Mouse (Mus musculus): ENCODE measurements around the gene Rnaseh2c. TPM values are rescaled to one million over a fixed set of nuclear protein-coding genes. Genes with fewer than 3 reads are reported as not detected.

Rnaseh2c gene
- polyA plus RNA-seq, 1 experiment = 77.8 TPM

- Histone ChIP-seq H3K79me2 (ENCODE audit: control insufficient read depth, insufficient read depth) (no peaks in the 10 kb centered on the region), H3K79me3 (ENCODE audit: low read depth) (no peaks in the 10 kb centered on the region), H3K27me3 (ENCODE audit: control insufficient read depth, insufficient read depth, insufficient read length) (peaks cover 6% of the 10 kb centered on the region), H3ac (ENCODE audit: control insufficient read depth, insufficient read length, low read depth) (no peak overlapping the region), H3K4me3 (ENCODE audit: insufficient read depth, poor library complexity, severe bottlenecking) (no peak overlapping the region), H3K36me3 (ENCODE audit: control insufficient read depth, insufficient read depth) (no peaks in the 10 kb centered on the region)
- no peak for TF ChIP-seq CEBPB (IDR thresholded peaks at IDR 0.05; ENCODE audit: low read depth)
These were observed 20.9 kb upstream of the Rnaseh2c start for GRCm38 (mm10) chr19:5580776-5581175.

- peaks cover 6% of the 10 kb centered on the region for H3K27me3 ChIP-seq (ENCODE audit: control insufficient read depth, insufficient read depth, insufficient read length)
- no peaks in the 10 kb centered on the region for H3K79me2 ChIP-seq (ENCODE audit: control insufficient read depth, insufficient read depth)
- H3ac ChIP-seq (ENCODE audit: control insufficient read depth, insufficient read length, low read depth) = no peak overlapping the region
- no peaks in the 10 kb centered on the region for H3K79me3 ChIP-seq (ENCODE audit: low read depth)
- H3K36me3 ChIP-seq (ENCODE audit: control insufficient read depth, insufficient read depth) = no peaks in the 10 kb centered on the region
- TF ChIP-seq USF1 (IDR thresholded peaks at IDR 0.05; ENCODE audit: low read depth) (no peak), MYOG (IDR thresholded peaks at IDR 0.05; ENCODE audit: control insufficient read depth, extremely low read depth, insufficient read length) (no peak), CTCF (IDR thresholded peaks at IDR 0.05; ENCODE audit: control insufficient read depth, insufficient read depth, insufficient read length) (no peak), MAX (IDR thresholded peaks at IDR 0.05) (no peak), CEBPB (IDR thresholded peaks at IDR 0.05; ENCODE audit: low read depth) (no peak), FOSL1 (IDR thresholded peaks at IDR 0.05; ENCODE audit: insufficient read depth, low read length, poor library complexity, severe bottlenecking) (no peak), MYOD1 (IDR thresholded peaks at IDR 0.05; ENCODE audit: control insufficient read depth, insufficient read length, low read depth) (no peak)
- H3K4me3 ChIP-seq (ENCODE audit: insufficient read depth, poor library complexity, severe bottlenecking) = no peak overlapping the region
These were observed 19.7 kb upstream of the Rnaseh2c start for GRCm38 (mm10) chr19:5581995-5582394.

GRCm38 (mm10) chr19:5589159-5589558 lies 12.5 kb upstream of the Rnaseh2c start:
- H3K36me3 ChIP-seq (ENCODE audit: control insufficient read depth, insufficient read depth) = no peaks in the 10 kb centered on the region
- no peak overlapping the region for H3ac ChIP-seq (ENCODE audit: control insufficient read depth, insufficient read length, low read depth)

GRCm38 (mm10) chr19:5591888-5592287 lies 9.8 kb upstream of the Rnaseh2c start:
- H3K27me3 ChIP-seq (ENCODE audit: control insufficient read depth, insufficient read depth, insufficient read length) = no peaks in the 10 kb centered on the region
- no peaks in the 10 kb centered on the region for H3K36me3 ChIP-seq (ENCODE audit: control insufficient read depth, insufficient read depth)

More at GRCm38 (mm10) chr19:5589159-5589558, 12.5 kb upstream of the Rnaseh2c start:
- TF ChIP-seq MYOG (IDR thresholded peaks at IDR 0.05; ENCODE audit: control insufficient read depth, extremely low read depth, insufficient read length) (no peak), MYOD1 (IDR thresholded peaks at IDR 0.05; ENCODE audit: control insufficient read depth, insufficient read length, low read depth) (no peak), CTCF (IDR thresholded peaks at IDR 0.05; ENCODE audit: control insufficient read depth, insufficient read depth, insufficient read length) (no peak), MAX (IDR thresholded peaks at IDR 0.05) (no peak), USF1 (IDR thresholded peaks at IDR 0.05; ENCODE audit: low read depth) (no peak), FOSL1 (IDR thresholded peaks at IDR 0.05; ENCODE audit: insufficient read depth, low read length, poor library complexity, severe bottlenecking) (no peak), CEBPB (IDR thresholded peaks at IDR 0.05; ENCODE audit: low read depth) (no peak)
- no peaks in the 10 kb centered on the region for H3K27me3 ChIP-seq (ENCODE audit: control insufficient read depth, insufficient read depth, insufficient read length)
- no peaks in the 10 kb centered on the region for H3K79me2 ChIP-seq (ENCODE audit: control insufficient read depth, insufficient read depth)
- no peaks in the 10 kb centered on the region for H3K79me3 ChIP-seq (ENCODE audit: low read depth)
- H3K4me3 ChIP-seq (ENCODE audit: insufficient read depth, poor library complexity, severe bottlenecking) = no peak overlapping the region

DNA sequence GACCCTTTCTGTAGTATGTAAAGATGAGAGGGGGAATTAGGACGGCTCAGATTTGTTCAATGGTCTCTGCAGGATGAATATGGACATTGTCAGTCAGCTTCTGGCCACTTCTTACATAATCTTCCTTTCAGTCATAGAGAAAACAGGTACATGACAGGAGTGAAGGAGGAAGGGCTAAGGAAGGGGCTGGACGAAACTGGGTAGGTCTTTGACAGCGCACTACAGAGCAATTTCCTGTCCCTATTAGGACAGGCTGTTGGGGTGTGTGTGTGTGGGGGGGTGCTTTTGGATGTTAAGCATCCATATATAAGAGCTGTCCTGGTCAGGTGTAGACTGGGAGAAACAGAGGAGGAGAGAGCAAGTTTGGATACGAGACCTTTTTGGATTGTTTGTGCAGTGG lies 2.4 kb upstream of the Rnaseh2c start:
- H3K4me3 ChIP-seq (ENCODE audit: insufficient read depth, poor library complexity, severe bottlenecking) = no peak overlapping the region
- H3K79me3 ChIP-seq (ENCODE audit: low read depth) = peaks cover 7% of the 10 kb centered on the region
- no peaks in the 10 kb centered on the region for H3K27me3 ChIP-seq (ENCODE audit: control insufficient read depth, insufficient read depth, insufficient read length)
- TF ChIP-seq MYOG (IDR thresholded peaks at IDR 0.05; ENCODE audit: control insufficient read depth, extremely low read depth, insufficient read length) = no peak
- TF ChIP-seq MYOD1 (IDR thresholded peaks at IDR 0.05; ENCODE audit: control insufficient read depth, insufficient read length, low read depth) = no peak
- TF ChIP-seq FOSL1 (IDR thresholded peaks at IDR 0.05; ENCODE audit: insufficient read depth, low read length, poor library complexity, severe bottlenecking) = no peak
- TF ChIP-seq USF1 (IDR thresholded peaks at IDR 0.05; ENCODE audit: low read depth) = no peak
- no peak for TF ChIP-seq MAX (IDR thresholded peaks at IDR 0.05)
- no peak for TF ChIP-seq CEBPB (IDR thresholded peaks at IDR 0.05; ENCODE audit: low read depth)
- TF ChIP-seq CTCF (IDR thresholded peaks at IDR 0.05; ENCODE audit: control insufficient read depth, insufficient read depth, insufficient read length) = no peak
- H3ac ChIP-seq (ENCODE audit: control insufficient read depth, insufficient read length, low read depth) = no peak overlapping the region
- peaks cover 24% of the 10 kb centered on the region for H3K79me2 ChIP-seq (ENCODE audit: control insufficient read depth, insufficient read depth)
- peaks cover 17% of the 10 kb centered on the region for H3K36me3 ChIP-seq (ENCODE audit: control insufficient read depth, insufficient read depth)

More at GRCm38 (mm10) chr19:5591888-5592287, 9.8 kb upstream of the Rnaseh2c start:
- Histone ChIP-seq H3ac (ENCODE audit: control insufficient read depth, insufficient read length, low read depth) (no peak overlapping the region), H3K79me3 (ENCODE audit: low read depth) (no peaks in the 10 kb centered on the region), H3K79me2 (ENCODE audit: control insufficient read depth, insufficient read depth) (no peaks in the 10 kb centered on the region), H3K4me3 (ENCODE audit: insufficient read depth, poor library complexity, severe bottlenecking) (no peak overlapping the region)
- TF ChIP-seq MYOG (IDR thresholded peaks at IDR 0.05; ENCODE audit: control insufficient read depth, extremely low read depth, insufficient read length) = no peak
- TF ChIP-seq MAX (IDR thresholded peaks at IDR 0.05) = no peak
- TF ChIP-seq MYOD1 (IDR thresholded peaks at IDR 0.05; ENCODE audit: control insufficient read depth, insufficient read length, low read depth) = no peak
- no peak for TF ChIP-seq USF1 (IDR thresholded peaks at IDR 0.05; ENCODE audit: low read depth)
- TF ChIP-seq CTCF (IDR thresholded peaks at IDR 0.05; ENCODE audit: control insufficient read depth, insufficient read depth, insufficient read length) = no peak
- TF ChIP-seq CEBPB (IDR thresholded peaks at IDR 0.05; ENCODE audit: low read depth) = no peak
- TF ChIP-seq FOSL1 (IDR thresholded peaks at IDR 0.05; ENCODE audit: insufficient read depth, low read length, poor library complexity, severe bottlenecking) = no peak

DNA sequence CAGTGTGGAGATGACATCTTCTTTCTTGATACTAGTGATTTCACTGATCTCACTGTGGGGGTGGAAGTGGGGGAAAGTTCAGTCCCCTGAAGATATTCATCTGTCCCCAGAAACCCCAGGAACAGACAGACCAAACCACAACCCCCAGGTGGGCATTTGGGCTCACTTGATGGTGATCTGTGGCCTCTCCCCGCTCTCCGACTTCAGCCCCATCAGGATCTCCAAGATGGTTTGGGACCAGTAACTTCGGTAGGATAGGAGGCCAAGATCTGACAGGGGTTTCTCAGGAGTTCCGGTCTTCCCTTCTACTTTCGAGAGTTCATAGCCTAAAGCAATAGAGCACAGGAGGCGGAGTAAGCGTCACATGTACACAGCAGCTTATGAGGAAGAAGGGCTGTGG lies 2.0 kb downstream of the Rnaseh2c start:
- H3K36me3 ChIP-seq (ENCODE audit: control insufficient read depth, insufficient read depth) = peaks cover 60% of the 10 kb centered on the region
- H3K79me2 ChIP-seq (ENCODE audit: control insufficient read depth, insufficient read depth) = peaks cover 37% of the 10 kb centered on the region
- no peaks in the 10 kb centered on the region for H3K27me3 ChIP-seq (ENCODE audit: control insufficient read depth, insufficient read depth, insufficient read length)
- TF ChIP-seq CTCF (IDR thresholded peaks at IDR 0.05; ENCODE audit: control insufficient read depth, insufficient read depth, insufficient read length) (no peak), CEBPB (IDR thresholded peaks at IDR 0.05; ENCODE audit: low read depth) (no peak), USF1 (IDR thresholded peaks at IDR 0.05; ENCODE audit: low read depth) (no peak), MYOD1 (IDR thresholded peaks at IDR 0.05; ENCODE audit: control insufficient read depth, insufficient read length, low read depth) (no peak), FOSL1 (IDR thresholded peaks at IDR 0.05; ENCODE audit: insufficient read depth, low read length, poor library complexity, severe bottlenecking) (no peak), MAX (IDR thresholded peaks at IDR 0.05) (no peak), MYOG (IDR thresholded peaks at IDR 0.05; ENCODE audit: control insufficient read depth, extremely low read depth, insufficient read length) (no peak)
- H3K4me3 ChIP-seq (ENCODE audit: insufficient read depth, poor library complexity, severe bottlenecking) = no peak overlapping the region
- no peak overlapping the region for H3ac ChIP-seq (ENCODE audit: control insufficient read depth, insufficient read length, low read depth)
- peaks cover 10% of the 10 kb centered on the region for H3K79me3 ChIP-seq (ENCODE audit: low read depth)

All from C2C12 (cell line).